Mouse (Mus musculus): ENCODE results near the gene Arhgap40. TPM values are rescaled to one million over a fixed set of nuclear protein-coding genes. Genes with fewer than 3 reads are reported as not detected.
A peak's percentile ranks its signal among the peaks of the same experiment; 100 is the strongest.

Gene Arhgap40
- polyA plus RNA-seq, 1 experiment from 2014 or later = not detected

- no peak overlapping the region for H3K4me3 ChIP-seq (ENCODE audit: low read depth, low read length)
- H3K9me3 ChIP-seq (ENCODE audit: low read length) = no peaks in the 10 kb centered on the region
- DNase-seq (no peak), ATAC-seq (no peak)
- 70% methylated on average over 4 of the region's 4 CpGs for WGBS (ENCODE audit: insufficient replicate concordance)
- no peaks in the 10 kb centered on the region for H3K27me3 ChIP-seq (ENCODE audit: insufficient read depth, low read length)
- TF ChIP-seq CTCF (IDR thresholded peaks at IDR 0.05; ENCODE audit: low read depth) = no peak
- no peak for TF ChIP-seq EP300 (IDR thresholded peaks at IDR 0.05; ENCODE audit: low read depth)
- no peaks in the 10 kb centered on the region for H3K4me1 ChIP-seq (ENCODE audit: insufficient read depth)
- no peak overlapping the region for H3K9ac ChIP-seq (replicated peaks)
- no peak overlapping the region for H3K27ac ChIP-seq (ENCODE audit: low read depth)
- H3K4me2 ChIP-seq (ENCODE audit: low read depth, low read length) = no peak overlapping the region
- H3K36me3 ChIP-seq (replicated peaks; ENCODE audit: insufficient read depth, low read length) = 0 out of 2 replicates have a peak, but pooled peaks cover 2% of the 10 kb centered on the region
These were observed 8.9 kb upstream of the Arhgap40 start for GRCm38 (mm10) chr2:158503671-158504070.

GRCm38 (mm10) chr2:158506475-158506874 lies 6.1 kb upstream of the Arhgap40 start:
- Histone ChIP-seq H3K27ac (ENCODE audit: low read depth) (no peak overlapping the region), H3K4me3 (ENCODE audit: low read depth, low read length) (no peak overlapping the region), H3K4me2 (ENCODE audit: low read depth, low read length) (no peak overlapping the region), H3K27me3 (ENCODE audit: insufficient read depth, low read length) (no peaks in the 10 kb centered on the region), H3K9ac (replicated peaks) (no peak overlapping the region), H3K36me3 (replicated peaks; ENCODE audit: insufficient read depth, low read length) (no peaks in the 10 kb centered on the region), H3K4me1 (ENCODE audit: insufficient read depth) (no peaks in the 10 kb centered on the region), H3K9me3 (ENCODE audit: low read length) (no peaks in the 10 kb centered on the region)
- TF ChIP-seq CTCF (IDR thresholded peaks at IDR 0.05; ENCODE audit: low read depth) (no peak), EP300 (IDR thresholded peaks at IDR 0.05; ENCODE audit: low read depth) (no peak)
- DNase-seq (peak; percentile 8), ATAC-seq (no peak)
- 55% methylated on average over 5 of the region's 5 CpGs for WGBS (ENCODE audit: insufficient replicate concordance)

GRCm38 (mm10) chr2:158507046-158507445 lies 5.5 kb upstream of the Arhgap40 start:
- no peaks in the 10 kb centered on the region for H3K9me3 ChIP-seq (ENCODE audit: low read length)
- H3K4me3 ChIP-seq (ENCODE audit: low read depth, low read length) = no peak overlapping the region
- no peak overlapping the region for H3K27ac ChIP-seq (ENCODE audit: low read depth)
- H3K4me1 ChIP-seq (ENCODE audit: insufficient read depth) = no peaks in the 10 kb centered on the region
- TF ChIP-seq CTCF (IDR thresholded peaks at IDR 0.05; ENCODE audit: low read depth) (no peak), EP300 (IDR thresholded peaks at IDR 0.05; ENCODE audit: low read depth) (no peak)
- no peak overlapping the region for H3K4me2 ChIP-seq (ENCODE audit: low read depth, low read length)
- H3K9ac ChIP-seq (replicated peaks) = no peak overlapping the region
- no peaks in the 10 kb centered on the region for H3K27me3 ChIP-seq (ENCODE audit: insufficient read depth, low read length)
- no peaks in the 10 kb centered on the region for H3K36me3 ChIP-seq (replicated peaks; ENCODE audit: insufficient read depth, low read length)
- DNase-seq (no peak), ATAC-seq (no peak)
- 89% methylated on average over 10 of the region's 10 CpGs for WGBS (ENCODE audit: insufficient replicate concordance)

GRCm38 (mm10) chr2:158510665-158511064 lies 1.9 kb upstream of the Arhgap40 start:
- H3K4me2 ChIP-seq (ENCODE audit: low read depth, low read length) = no peak overlapping the region
- no peak overlapping the region for H3K4me3 ChIP-seq (ENCODE audit: low read depth, low read length)
- TF ChIP-seq CTCF (IDR thresholded peaks at IDR 0.05; ENCODE audit: low read depth) (no peak), EP300 (IDR thresholded peaks at IDR 0.05; ENCODE audit: low read depth) (no peak)
- H3K4me1 ChIP-seq (ENCODE audit: insufficient read depth) = no peaks in the 10 kb centered on the region
- H3K9me3 ChIP-seq (ENCODE audit: low read length) = no peaks in the 10 kb centered on the region
- no peaks in the 10 kb centered on the region for H3K36me3 ChIP-seq (replicated peaks; ENCODE audit: insufficient read depth, low read length)
- H3K27me3 ChIP-seq (ENCODE audit: insufficient read depth, low read length) = no peaks in the 10 kb centered on the region
- no peak overlapping the region for H3K27ac ChIP-seq (ENCODE audit: low read depth)
- DNase-seq (peak; percentile 66), ATAC-seq (no peak)
- 77% methylated on average over 6 of the region's 6 CpGs for WGBS (ENCODE audit: insufficient replicate concordance)
- no peak overlapping the region for H3K9ac ChIP-seq (replicated peaks)

- Histone ChIP-seq H3K9ac (replicated peaks) (no peak overlapping the region), H3K4me2 (ENCODE audit: low read depth, low read length) (no peak overlapping the region), H3K4me1 (ENCODE audit: insufficient read depth) (no peaks in the 10 kb centered on the region), H3K27me3 (ENCODE audit: insufficient read depth, low read length) (no peaks in the 10 kb centered on the region), H3K36me3 (replicated peaks; ENCODE audit: insufficient read depth, low read length) (no peaks in the 10 kb centered on the region), H3K4me3 (ENCODE audit: low read depth, low read length) (no peak overlapping the region), H3K27ac (ENCODE audit: low read depth) (no peak overlapping the region), H3K9me3 (ENCODE audit: low read length) (no peaks in the 10 kb centered on the region)
- 77% methylated on average over 12 of the region's 12 CpGs for WGBS (ENCODE audit: insufficient replicate concordance)
- no peak for ATAC-seq
- no peak for TF ChIP-seq EP300 (IDR thresholded peaks at IDR 0.05; ENCODE audit: low read depth)
- no peak for TF ChIP-seq CTCF (IDR thresholded peaks at IDR 0.05; ENCODE audit: low read depth)
- DNase-seq = no peak
These were observed 1.3 kb downstream of the Arhgap40 start for GRCm38 (mm10) chr2:158513821-158514336.

- ATAC-seq (no peak), DNase-seq (no peak)
- Histone ChIP-seq H3K27ac (ENCODE audit: low read depth) (no peak overlapping the region), H3K4me2 (ENCODE audit: low read depth, low read length) (no peak overlapping the region), H3K9ac (replicated peaks) (no peak overlapping the region), H3K4me3 (ENCODE audit: low read depth, low read length) (no peak overlapping the region), H3K36me3 (replicated peaks; ENCODE audit: insufficient read depth, low read length) (no peaks in the 10 kb centered on the region), H3K4me1 (ENCODE audit: insufficient read depth) (no peaks in the 10 kb centered on the region), H3K27me3 (ENCODE audit: insufficient read depth, low read length) (no peaks in the 10 kb centered on the region), H3K9me3 (ENCODE audit: low read length) (no peaks in the 10 kb centered on the region)
- WGBS (ENCODE audit: insufficient replicate concordance) = 59% methylated on average over 6 of the region's 6 CpGs
- TF ChIP-seq CTCF (IDR thresholded peaks at IDR 0.05; ENCODE audit: low read depth) (no peak), EP300 (IDR thresholded peaks at IDR 0.05; ENCODE audit: low read depth) (no peak)
These were observed 6.0 kb downstream of the Arhgap40 start for GRCm38 (mm10) chr2:158518583-158518982.

GRCm38 (mm10) chr2:158519071-158519470 lies 6.5 kb downstream of the Arhgap40 start:
- 70% methylated on average over 11 of the region's 11 CpGs for WGBS (ENCODE audit: insufficient replicate concordance)
- no peak overlapping the region for H3K4me2 ChIP-seq (ENCODE audit: low read depth, low read length)
- H3K9ac ChIP-seq (replicated peaks) = no peak overlapping the region
- H3K27ac ChIP-seq (ENCODE audit: low read depth) = no peak overlapping the region
- no peak overlapping the region for H3K4me3 ChIP-seq (ENCODE audit: low read depth, low read length)
- no peaks in the 10 kb centered on the region for H3K9me3 ChIP-seq (ENCODE audit: low read length)
- H3K27me3 ChIP-seq (ENCODE audit: insufficient read depth, low read length) = no peaks in the 10 kb centered on the region
- H3K36me3 ChIP-seq (replicated peaks; ENCODE audit: insufficient read depth, low read length) = no peaks in the 10 kb centered on the region
- DNase-seq (no peak), ATAC-seq (no peak)
- no peaks in the 10 kb centered on the region for H3K4me1 ChIP-seq (ENCODE audit: insufficient read depth)
- TF ChIP-seq EP300 (IDR thresholded peaks at IDR 0.05; ENCODE audit: low read depth) = no peak
- no peak for TF ChIP-seq CTCF (IDR thresholded peaks at IDR 0.05; ENCODE audit: low read depth)

Measured in liver, postnatal 0 days (tissue).